Mouse (Mus musculus): ENCODE data around the gene Olfr1143. TPM values are rescaled to one million over a fixed set of nuclear protein-coding genes. Genes with fewer than 3 reads are reported as not detected.

The Olfr1143 gene
- not detected for total RNA-seq (2021)
- long read RNA-seq, experiment 1 = 0 reads
- long read RNA-seq, experiment 2 = 0 reads

GRCm38 (mm10) chr2:87800292-87800691, at the start of gene Olfr1143:
Gene Olfr1143, plus strand, starts transcription at chr2:87800592.
- DNase-seq = no peak

- DNase-seq = no peak
Measured at GRCm38 (mm10) chr2:87753891-87754290, 46.5 kb upstream of the Olfr1143 start, which contains the start of gene Olfr1141. Gene Olfr1141, minus strand, starts transcription at chr2:87753991.

GRCm38 (mm10) chr2:87776143-87776542, 24.2 kb upstream of the Olfr1143 start:
- DNase-seq = no peak

- DNase-seq = no peak
Measured at GRCm38 (mm10) chr2:87779183-87779582, 21.2 kb upstream of the Olfr1143 start, which contains the start of gene Olfr152. Gene Olfr152, plus strand, starts transcription at chr2:87779483.

GRCm38 (mm10) chr2:87809522-87809921, 9.1 kb downstream of the Olfr1143 start, which contains the start of gene Olfr1145:
Gene Olfr1145, plus strand, starts transcription at chr2:87809822.
- DNase-seq = no peak

GRCm38 (mm10) chr2:87830233-87830632, 29.8 kb downstream of the Olfr1143 start, which contains the start of gene Olfr1148:
Gene Olfr1148, plus strand, starts transcription at chr2:87830533.
- no peak for DNase-seq

- DNase-seq = no peak
Measured at GRCm38 (mm10) chr2:87843693-87844092, 43.3 kb downstream of the Olfr1143 start, which contains the start of gene Olfr1150-ps1. Gene Olfr1150-ps1, plus strand, starts transcription at chr2:87843993.

Other genes with a start within 250 kb of the Olfr1143 start
- not detected for gene Olfr1129, start 226.7 kb upstream of the Olfr1143 start, total RNA-seq (2021)
- gene Olfr1130, start 194.4 kb upstream of the Olfr1143 start, total RNA-seq (2021) = not detected
- not detected for gene Olfr1131, start 173.5 kb upstream of the Olfr1143 start, total RNA-seq (2021)
- gene Olfr1132, start 163.1 kb upstream of the Olfr1143 start, total RNA-seq (2021) = not detected
- not detected for gene Olfr1133, start 153.2 kb upstream of the Olfr1143 start, total RNA-seq (2021)
- gene Olfr1134, start 142.1 kb upstream of the Olfr1143 start, total RNA-seq (2021) = not detected
- gene Olfr1135, start 126.9 kb upstream of the Olfr1143 start, total RNA-seq (2021) = not detected
- gene Olfr1136, start 106.6 kb upstream of the Olfr1143 start, total RNA-seq (2021) = not detected
- gene Olfr1137, start 87.4 kb upstream of the Olfr1143 start, total RNA-seq (2021) = not detected
- not detected for gene Olfr1138, start 60.6 kb upstream of the Olfr1143 start, total RNA-seq (2021)
- gene Olfr1140, start 56.8 kb upstream of the Olfr1143 start, total RNA-seq (2021) = not detected
- not detected for gene Olfr1141, start 46.6 kb upstream of the Olfr1143 start, total RNA-seq (2021)
- not detected for gene Olfr152, start 21.1 kb upstream of the Olfr1143 start, total RNA-seq (2021)
- not detected for gene Olfr1145, start 9.2 kb downstream of the Olfr1143 start, total RNA-seq (2021)
- gene Olfr1148, start 29.9 kb downstream of the Olfr1143 start, total RNA-seq (2021) = not detected
- not detected for gene Olfr1150-ps1, start 43.4 kb downstream of the Olfr1143 start, total RNA-seq (2021)
- gene Olfr1151, start 55.3 kb downstream of the Olfr1143 start, total RNA-seq (2021) = not detected
- gene Olfr1152, start 65.9 kb downstream of the Olfr1143 start, total RNA-seq (2021) = not detected
- not detected for gene Olfr1153, start 94.4 kb downstream of the Olfr1143 start, total RNA-seq (2021)
- not detected for gene Olfr1154, start 104.6 kb downstream of the Olfr1143 start, total RNA-seq (2021)
- not detected for gene Olfr1155, start 144.5 kb downstream of the Olfr1143 start, total RNA-seq (2021)
- gene Olfr1156, start 152.5 kb downstream of the Olfr1143 start, total RNA-seq (2021) = not detected
- gene Olfr1157, start 167.7 kb downstream of the Olfr1143 start, total RNA-seq (2021) = not detected
- gene Olfr74, start 174.1 kb downstream of the Olfr1143 start, total RNA-seq (2021) = not detected
- not detected for gene Olfr1158, start 189.5 kb downstream of the Olfr1143 start, total RNA-seq (2021)
- gene Olfr1160, start 207.7 kb downstream of the Olfr1143 start, total RNA-seq (2021) = not detected
- not detected for gene Olfr1161, start 222.2 kb downstream of the Olfr1143 start, total RNA-seq (2021)
- gene Olfr73, start 237.1 kb downstream of the Olfr1143 start, total RNA-seq (2021) = not detected